2 mouse cellular contexts compared by ENCODE assay signal in genomic region chr1:36988161-36988560, GRCm38 (mm10).
A peak's percentile ranks its signal among the peaks of the same experiment; 100 is the strongest.
TF ChIP-seq lines count a peak whose summit lies in the region.

No protein-coding gene starts in this region.

TF ChIP-seq in CH12.LX, 34 proteins besides CTCF, POLR2A, EP300 and RAD21:
- TF ChIP-seq MYC (IDR thresholded peaks at IDR 0.05; ENCODE audit: low read depth, low read length) (peak; percentile 84), PAX5 (IDR thresholded peaks at IDR 0.05; ENCODE audit: low read length) (no peak), SIN3A (IDR thresholded peaks at IDR 0.05; ENCODE audit: low read length) (peak; percentile 48; the same call in 1 of the 2 replicates), POLR2AphosphoS2 (IDR thresholded peaks at IDR 0.05; ENCODE audit: low read depth, low read length) (no peak), BHLHE40 (IDR thresholded peaks at IDR 0.05; ENCODE audit: low read depth, low read length) (peak; percentile 88), CHD1 (IDR thresholded peaks at IDR 0.05; ENCODE audit: low read depth, low read length) (no peak), TCF12 (IDR thresholded peaks at IDR 0.05; ENCODE audit: low read depth, low read length) (peak; percentile 80; the same call in 1 of the 2 replicates), USF1 (IDR thresholded peaks at IDR 0.05; ENCODE audit: low read depth, low read length) (no peak), SMC3 (IDR thresholded peaks at IDR 0.05; ENCODE audit: low read depth, low read length) (peak; percentile 31), MAZ (IDR thresholded peaks at IDR 0.05; ENCODE audit: low read depth, low read length) (no peak), RCOR1 (conservative IDR thresholded peaks at IDR 0.05; ENCODE audit: low read depth, low read length) (peak; percentile 68; the same call in 1 of the 2 replicates), MAFK (IDR thresholded peaks at IDR 0.05; ENCODE audit: insufficient replicate concordance, low read length) (peak; percentile 87), MXI1 (IDR thresholded peaks at IDR 0.05; ENCODE audit: low read depth, low read length) (peak; percentile 55; the same call in 1 of the 2 replicates), ZKSCAN1 (IDR thresholded peaks at IDR 0.05; ENCODE audit: borderline replicate concordance, low read depth, low read length) (no peak), E2F4 (IDR thresholded peaks at IDR 0.05; ENCODE audit: insufficient replicate concordance, low read depth, low read length) (no peak), KAT2A (IDR thresholded peaks at IDR 0.05; ENCODE audit: insufficient replicate concordance, low read length) (peak; percentile 89), MEF2A (IDR thresholded peaks at IDR 0.05; ENCODE audit: borderline replicate concordance, low read depth, low read length) (peak; percentile 88), GABPA (IDR thresholded peaks at IDR 0.05; ENCODE audit: insufficient replicate concordance, low read depth, low read length) (no peak), JUND (conservative IDR thresholded peaks at IDR 0.05; ENCODE audit: low read depth, low read length) (peak; percentile 83), NRF1 (IDR thresholded peaks at IDR 0.05; ENCODE audit: low read depth, low read length) (no peak), ETS1 (conservative IDR thresholded peaks at IDR 0.05; ENCODE audit: low read depth, low read length) (peak; percentile 92), JUN (IDR thresholded peaks at IDR 0.05; ENCODE audit: insufficient read depth, low read depth, low read length) (peak; percentile 79), IRF4 (IDR thresholded peaks at IDR 0.05; ENCODE audit: low read depth, low read length) (peak; percentile 97), NELFE (IDR thresholded peaks at IDR 0.05; ENCODE audit: low read depth, low read length) (no peak), MAX (IDR thresholded peaks at IDR 0.05; ENCODE audit: low read length) (peak; percentile 66), ELF1 (IDR thresholded peaks at IDR 0.05; ENCODE audit: low read depth, low read length) (0 out of 2 replicates have a peak, but pooled peaks have one; percentile 33), TBP (conservative IDR thresholded peaks at IDR 0.05; ENCODE audit: low read depth, low read length) (no peak), CHD2 (IDR thresholded peaks at IDR 0.05; ENCODE audit: low read length) (peak; percentile 49; the same call in 1 of the 2 replicates), USF2 (conservative IDR thresholded peaks at IDR 0.05; ENCODE audit: low read depth, low read length) (no peak), ZMIZ1 (IDR thresholded peaks at IDR 0.05; ENCODE audit: low read depth, low read length) (no peak), ZC3H11A (IDR thresholded peaks at IDR 0.05; ENCODE audit: low read depth, low read length) (no peak), UBTF (IDR thresholded peaks at IDR 0.05; ENCODE audit: low read depth, low read length) (no peak), HCFC1 (IDR thresholded peaks at IDR 0.05; ENCODE audit: low read depth, low read length) (no peak), ZNF384 (IDR thresholded peaks at IDR 0.05; ENCODE audit: low read depth, low read length) (no peak)

TF ChIP-seq in ES-E14, 5 proteins besides CTCF, POLR2A, EP300 and RAD21:
- TF ChIP-seq CHD2 (IDR thresholded peaks at IDR 0.05; ENCODE audit: low read depth, low read length) = no peak
- no peak for TF ChIP-seq HCFC1 (IDR thresholded peaks at IDR 0.05; ENCODE audit: borderline replicate concordance, insufficient read depth, low read length)
- no peak for TF ChIP-seq ZNF384 (IDR thresholded peaks at IDR 0.05; ENCODE audit: low read depth, low read length)
- TF ChIP-seq MAFK (IDR thresholded peaks at IDR 0.05; ENCODE audit: insufficient read depth, low read depth, low read length) = no peak
- TF ChIP-seq ZC3H11A (IDR thresholded peaks at IDR 0.05; ENCODE audit: borderline replicate concordance, low read depth, low read length) = no peak
TF ChIP-seq in ES-E14: peak in this region for 0.
